Mouse (Mus musculus) midbrain, embryonic 16.5 days (tissue): ENCODE data around the gene Slc30a10. TPM values are rescaled to one million over a fixed set of nuclear protein-coding genes. Genes with fewer than 3 reads are reported as not detected.

Experiments
- ATAC-seq: fragments of 200-750 bp; cut with Nextera tagmentation; 2 replicates; pipeline ENCODE4 v1.8.0; 2017; ENCODE audit warnings: moderate TSS enrichment
- H3K27ac ChIP-seq: fragments of 300-500 bp; sonication (generic); 2 replicates; pipeline ENCODE4 v1.5.1; 2014; ENCODE audit warnings: mild to moderate bottlenecking, low read length, mixed read lengths
- H3K27me3 ChIP-seq: fragments of 300-500 bp; sonication (generic); 2 replicates; pipeline ENCODE4 v1.6.1; 2014; ENCODE audit warnings: low read depth, low read length, mixed read lengths; ENCODE audit not compliant: control insufficient read depth, insufficient read depth
- H3K36me3 ChIP-seq: fragments of 300-500 bp; sonication (generic); 2 replicates; pipeline ENCODE4 v1.6.1; 2014; ENCODE audit warnings: mild to moderate bottlenecking, low read length, moderate library complexity, mixed read lengths; ENCODE audit not compliant: control insufficient read depth, insufficient read depth
- H3K4me1 ChIP-seq: fragments of 300-500 bp; sonication (generic); 2 replicates; pipeline ENCODE4 v1.6.1; 2014; ENCODE audit warnings: mild to moderate bottlenecking, low read length, mixed read lengths; ENCODE audit not compliant: control insufficient read depth, insufficient read depth
- H3K4me2 ChIP-seq: fragments of 300-500 bp; sonication (generic); 2 replicates; pipeline ENCODE4 v1.6.1; 2014; ENCODE audit warnings: mild to moderate bottlenecking, low read length, mixed read lengths
- H3K4me3 ChIP-seq: fragments of 300-500 bp; sonication (generic); 2 replicates; pipeline ENCODE4 v1.5.1; 2014; ENCODE audit warnings: low read depth, mild to moderate bottlenecking, low read length, moderate library complexity, mixed read lengths
- H3K9ac ChIP-seq: fragments of 300-500 bp; sonication (generic); 2 replicates; pipeline ENCODE4 v1.6.1; 2014; ENCODE audit warnings: low read depth, low read length, mixed read lengths
- H3K9me3 ChIP-seq: fragments of 300-500 bp; sonication (generic); replicated peaks from 2 replicates; pipeline ENCODE4 v1.6.1; 2014; ENCODE audit warnings: mild to moderate bottlenecking, low read length, mixed read lengths; ENCODE audit not compliant: control insufficient read depth, poor library complexity, severe bottlenecking
- WGBS: fragments of 180-500 bp; shearing (Covaris S2); extraction: QIAGEN DNeasy Blood & Tissue Kit; methylation state at CpG from one replicate; pipeline ENCODE4 v1.1.7; 2014; 5-methylcytosine and 5-hydroxymethylcytosine counted together
- polyA plus RNA-seq: library from polyadenylated mRNA; unstranded; fragments of >200 nt; fragmentation: Nextera tagmentation; extraction: Ambion mirVana; gene quantifications from 2 replicates; pipeline ENCODE4 v1.2.1, GENCODE M21; 2015

Slc30a10 gene
- polyA plus RNA-seq, 1 experiment from 2014 or later, result 7.9 TPM

DNA sequence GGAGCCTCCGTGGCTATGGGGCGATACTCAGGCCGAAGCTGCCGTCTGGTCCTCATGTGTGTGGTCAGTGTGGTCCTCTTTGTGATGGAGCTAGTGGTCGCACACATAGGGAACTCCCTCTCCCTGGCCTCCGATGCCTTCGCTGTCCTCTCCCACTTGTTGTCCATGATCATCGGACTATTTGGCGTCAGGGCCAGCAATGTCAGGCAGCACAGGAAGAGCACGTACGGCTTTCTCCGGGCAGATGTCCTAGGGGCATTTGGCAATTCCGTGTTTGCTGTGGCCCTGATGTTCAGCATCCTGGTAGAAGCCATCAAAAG lies 22.7 kb upstream of the Slc30a10 start:
- Histone ChIP-seq H3K4me1 (peaks cover 4% of the 10 kb centered on the region), H3K4me2 (no peak overlapping the region), H3K9ac (no peak overlapping the region), H3K36me3 (peaks cover 16% of the 10 kb centered on the region), H3K27ac (no peak overlapping the region), H3K4me3 (no peak overlapping the region), H3K27me3 (no peaks in the 10 kb centered on the region), H3K9me3 (no peaks in the 10 kb centered on the region)
- WGBS, result 93% methylated on average over 13 of the region's 13 CpGs
- no peak for ATAC-seq

- Histone ChIP-seq H3K27me3 (no peaks in the 10 kb centered on the region), H3K4me2 (no peak overlapping the region), H3K9ac (no peak overlapping the region), H3K4me1 (peaks cover 4% of the 10 kb centered on the region), H3K36me3 (peaks cover 8% of the 10 kb centered on the region), H3K4me3 (no peak overlapping the region), H3K27ac (no peak overlapping the region), H3K9me3 (no peaks in the 10 kb centered on the region)
- WGBS, result 84% methylated on average over 6 of the region's 6 CpGs
- no peak for ATAC-seq
These were observed 21.5 kb upstream of the Slc30a10 start for GRCm38 (mm10) chr1:185433112-185433511.

DNA sequence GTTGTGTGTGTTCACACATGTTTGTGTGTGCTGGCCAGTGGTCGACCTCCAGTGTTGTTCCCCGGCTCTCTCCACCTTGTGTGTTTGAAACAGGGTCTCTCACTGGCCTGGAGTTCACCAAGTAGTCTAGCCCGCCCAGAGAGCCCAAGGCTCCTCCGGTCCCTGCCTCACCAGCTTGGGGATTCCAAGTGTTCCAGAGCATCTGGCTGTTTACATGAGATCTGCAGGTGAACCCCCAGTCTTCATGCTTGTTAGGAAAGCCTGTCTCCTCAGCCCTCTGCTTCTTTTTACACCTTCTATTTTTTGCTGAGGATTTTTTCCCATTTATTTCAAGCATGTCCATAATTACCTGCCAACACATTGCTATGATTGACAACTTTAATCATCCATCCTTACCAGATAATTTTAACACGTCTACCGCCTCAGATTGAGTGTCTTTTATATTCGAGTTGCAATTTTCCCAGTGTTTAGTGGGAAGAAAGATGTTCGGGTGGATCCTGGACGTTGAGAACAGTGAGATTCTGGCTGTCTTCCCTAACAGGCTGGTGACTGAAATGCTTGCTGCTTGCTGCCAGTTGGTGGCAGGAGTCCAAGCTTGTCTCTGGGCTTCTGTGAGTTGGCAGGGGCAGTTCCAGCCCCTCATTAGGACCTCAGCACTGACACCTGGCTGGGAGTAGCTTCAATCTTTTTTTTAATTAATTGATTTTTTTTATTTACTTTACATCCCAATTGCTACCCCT lies 15.6 kb upstream of the Slc30a10 start:
- no peaks in the 10 kb centered on the region for H3K27me3 ChIP-seq
- H3K9me3 ChIP-seq, result no peaks in the 10 kb centered on the region
- no peak overlapping the region for H3K9ac ChIP-seq
- H3K27ac ChIP-seq, result no peak overlapping the region
- no peak overlapping the region for H3K4me2 ChIP-seq
- WGBS, result 67% methylated on average over 9 of the region's 9 CpGs
- H3K4me1 ChIP-seq, result peaks cover 4% of the 10 kb centered on the region
- H3K4me3 ChIP-seq, result no peak overlapping the region
- H3K36me3 ChIP-seq, result no peaks in the 10 kb centered on the region
- ATAC-seq, result peak; percentile 73

DNA sequence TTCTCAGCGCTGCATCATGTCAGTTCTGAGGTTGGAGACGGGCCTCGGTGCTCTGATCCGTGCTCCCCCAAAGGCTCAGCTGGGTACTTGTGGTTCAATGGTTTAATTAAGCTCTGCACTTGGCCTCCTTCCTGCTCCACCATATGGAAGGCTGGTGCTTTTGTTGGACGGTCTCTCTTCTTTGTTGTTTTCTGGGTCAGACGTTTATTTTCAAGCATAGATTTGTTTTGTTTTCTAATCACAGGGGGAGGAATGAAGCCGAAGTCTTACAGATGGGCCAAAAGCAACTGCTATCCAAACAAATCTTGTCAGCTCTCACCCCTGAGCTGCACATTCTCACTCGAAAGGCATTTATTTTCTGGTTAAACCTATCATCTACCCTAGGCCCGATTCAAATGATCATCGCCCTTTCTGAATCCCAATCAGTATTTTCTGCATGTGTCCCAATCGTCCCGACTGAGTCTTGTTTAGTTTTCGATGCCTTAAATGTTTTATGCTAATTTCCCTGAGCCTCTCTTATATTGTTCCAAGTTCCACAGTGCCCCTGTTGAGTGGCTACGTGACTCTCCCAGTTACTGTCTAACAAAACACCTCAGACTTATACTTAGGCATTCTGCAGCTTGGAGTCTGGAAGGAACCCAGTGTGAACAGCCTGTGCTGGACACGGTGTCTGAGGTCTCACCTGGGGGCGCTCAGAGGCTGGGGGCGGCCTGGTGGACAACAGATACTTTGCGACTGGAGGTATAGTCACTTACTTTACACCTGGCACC lies 12.8 kb upstream of the Slc30a10 start:
- H3K4me2 ChIP-seq, result no peak overlapping the region
- no peaks in the 10 kb centered on the region for H3K27me3 ChIP-seq
- H3K4me3 ChIP-seq, result no peak overlapping the region
- no peaks in the 10 kb centered on the region for H3K9me3 ChIP-seq
- WGBS, result 53% methylated on average over 18 of the region's 18 CpGs
- peak; percentile 83 for ATAC-seq
- H3K9ac ChIP-seq, result no peak overlapping the region
- peak overlapping the region; percentile 42 for H3K27ac ChIP-seq
- no peaks in the 10 kb centered on the region; the same call in 1 of the 2 replicates for H3K4me1 ChIP-seq
- H3K36me3 ChIP-seq, result no peaks in the 10 kb centered on the region

- 89% methylated on average over 7 of the region's 7 CpGs for WGBS
These were observed 5.7 kb upstream of the Slc30a10 start for GRCm38 (mm10) chr1:185448936-185449335.

DNA sequence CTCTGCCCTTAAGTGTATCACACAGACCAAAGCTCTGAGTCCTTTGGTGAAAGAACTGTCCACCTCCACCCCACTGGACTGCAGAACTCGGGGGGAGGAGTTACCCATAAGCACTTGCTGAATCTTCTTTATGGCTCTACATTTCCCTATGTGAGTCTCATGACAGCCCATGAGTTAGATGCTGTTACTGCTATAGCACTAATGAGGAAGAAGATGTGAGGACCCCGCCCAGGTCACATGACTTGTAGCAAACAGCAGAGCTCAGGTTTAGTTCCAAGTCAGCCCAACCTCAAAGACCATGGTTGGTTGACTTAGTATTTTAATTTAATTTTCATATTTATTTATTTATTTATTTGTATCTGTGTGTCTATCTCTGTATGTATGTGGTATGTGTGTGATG lies 4.9 kb upstream of the Slc30a10 start:
- H3K4me1 ChIP-seq, result no peaks in the 10 kb centered on the region
- no peak overlapping the region for H3K27ac ChIP-seq
- H3K36me3 ChIP-seq, result 0 out of 2 replicates have a peak, but pooled peaks cover 4% of the 10 kb centered on the region
- no peak overlapping the region for H3K4me3 ChIP-seq
- no peak for ATAC-seq
- no peaks in the 10 kb centered on the region for H3K9me3 ChIP-seq
- H3K9ac ChIP-seq, result no peak overlapping the region
- no peaks in the 10 kb centered on the region for H3K27me3 ChIP-seq
- 81% methylated on average over 2 of the region's 2 CpGs for WGBS
- H3K4me2 ChIP-seq, result no peak overlapping the region

More at GRCm38 (mm10) chr1:185448936-185449335, 5.7 kb upstream of the Slc30a10 start:
- Histone ChIP-seq H3K27ac (no peak overlapping the region), H3K4me1 (no peaks in the 10 kb centered on the region), H3K4me2 (no peak overlapping the region), H3K36me3 (0 out of 2 replicates have a peak, but pooled peaks cover 4% of the 10 kb centered on the region), H3K27me3 (no peaks in the 10 kb centered on the region), H3K4me3 (no peak overlapping the region), H3K9me3 (no peaks in the 10 kb centered on the region), H3K9ac (no peak overlapping the region)
- ATAC-seq, result no peak

DNA sequence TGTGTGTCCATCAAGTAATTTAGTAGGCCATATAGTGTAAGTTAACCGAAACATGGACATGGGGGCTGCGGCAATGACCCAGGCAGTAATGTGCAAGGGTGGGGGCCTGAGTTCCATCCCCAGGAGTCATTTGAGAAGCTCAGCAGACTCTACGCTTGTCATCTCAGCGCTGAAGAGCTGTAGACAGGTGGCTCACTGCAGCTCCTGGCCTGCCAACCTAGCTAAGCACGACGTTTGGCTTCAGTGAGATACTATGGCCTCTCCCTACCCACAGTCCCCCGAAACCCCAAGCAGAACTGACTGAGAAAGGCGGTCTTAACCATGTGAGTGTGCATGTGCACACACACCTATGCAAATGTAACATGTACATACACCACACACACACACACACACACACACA lies 3.6 kb upstream of the Slc30a10 start:
- H3K9me3 ChIP-seq, result no peaks in the 10 kb centered on the region
- no peak overlapping the region for H3K4me2 ChIP-seq
- peaks cover under 1% of the 10 kb centered on the region; the same call in 1 of the 2 replicates for H3K4me1 ChIP-seq
- H3K27ac ChIP-seq, result no peak overlapping the region
- H3K36me3 ChIP-seq, result 0 out of 2 replicates have a peak, but pooled peaks cover 4% of the 10 kb centered on the region
- H3K4me3 ChIP-seq, result no peak overlapping the region
- no peak overlapping the region for H3K9ac ChIP-seq
- ATAC-seq, result no peak
- 91% methylated on average over 8 of the region's 8 CpGs for WGBS
- no peaks in the 10 kb centered on the region for H3K27me3 ChIP-seq

DNA sequence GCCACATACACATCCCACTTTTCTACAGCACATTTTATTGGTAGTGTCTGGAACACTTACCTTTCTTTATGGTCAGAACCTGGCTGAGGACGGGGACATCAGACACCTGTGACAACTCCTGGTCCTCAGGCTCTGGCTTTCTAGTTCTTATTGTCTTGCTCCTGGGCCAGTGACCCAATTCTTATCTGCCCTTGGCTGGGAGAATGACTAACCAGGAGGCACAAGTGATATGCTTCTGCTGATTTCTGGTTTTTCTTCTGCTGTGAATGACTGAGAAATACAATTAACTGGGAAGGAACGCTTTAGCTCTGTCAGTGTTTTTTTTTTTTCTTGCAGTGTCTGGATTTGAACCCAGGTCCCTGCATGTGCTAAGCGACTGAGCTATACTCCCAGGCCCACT lies 3.2 kb upstream of the Slc30a10 start:
- Histone ChIP-seq H3K4me1 (peaks cover 4% of the 10 kb centered on the region; the same call in 1 of the 2 replicates), H3K4me2 (no peak overlapping the region), H3K9me3 (no peaks in the 10 kb centered on the region), H3K4me3 (no peak overlapping the region), H3K27ac (no peak overlapping the region), H3K27me3 (no peaks in the 10 kb centered on the region), H3K9ac (no peak overlapping the region), H3K36me3 (0 out of 2 replicates have a peak, but pooled peaks cover 4% of the 10 kb centered on the region)
- 90% methylated on average over 3 of the region's 3 CpGs for WGBS
- no peak for ATAC-seq

DNA sequence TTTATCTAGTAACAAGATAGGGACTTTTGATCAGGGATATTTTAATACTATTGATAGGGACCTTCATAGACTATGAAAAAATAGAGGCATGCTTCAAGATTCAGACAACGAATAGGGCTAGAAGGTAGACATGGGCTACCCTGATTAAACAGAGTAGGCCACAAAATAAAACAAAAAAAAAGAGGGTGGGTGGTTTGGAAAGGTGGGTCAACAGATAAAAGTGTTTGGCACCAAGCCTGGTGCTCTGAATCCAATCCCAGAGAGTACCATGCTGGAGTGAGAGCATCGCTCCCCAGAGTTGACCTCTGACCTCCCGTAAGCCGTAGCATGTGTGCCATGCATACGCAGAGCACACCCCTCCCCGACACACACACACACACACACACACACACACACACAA lies 2.2 kb upstream of the Slc30a10 start:
- Histone ChIP-seq H3K4me1 (peaks cover 6% of the 10 kb centered on the region; the same call in 1 of the 2 replicates), H3K9ac (no peak overlapping the region), H3K27me3 (no peaks in the 10 kb centered on the region), H3K36me3 (0 out of 2 replicates have a peak, but pooled peaks cover 4% of the 10 kb centered on the region), H3K4me3 (no peak overlapping the region), H3K27ac (no peak overlapping the region), H3K4me2 (no peak overlapping the region), H3K9me3 (no peaks in the 10 kb centered on the region)
- 86% methylated on average over 6 of the region's 6 CpGs for WGBS
- ATAC-seq, result no peak
